Mouse (Mus musculus): ENCODE measurements at regions not wholly inside any gene's neighbourhood (a gene's known extent, or its start where the extent isn't known, plus 50 kb on each side); places are given as distances from the start of the nearest gene placed in this dataset.
"Not testable (repeated sequence)": the region's sequence is repeated elsewhere in the genome, so short reads cannot be mapped to it uniquely, and the experiment has no call there.

GRCm38 (mm10) chr14:53616061-53616460 is 637.8 kb downstream of the Dad1 start:
- TF ChIP-seq CTCF, EP300 (IDR thresholded peaks at IDR 0.05): not testable (repeated sequence)

Data from lung, postnatal 0 days (tissue).